Mouse (Mus musculus) heart, embryonic 11.5 days (tissue): ENCODE measurements around the gene Lin7a. TPM values are rescaled to one million over a fixed set of nuclear protein-coding genes. Genes with fewer than 3 reads are reported as not detected.

Experiments
- ATAC-seq: fragments of 200-750 bp; cut with Nextera tagmentation; replicated peaks from 2 replicates; pipeline ENCODE4 v1.8.0; 2017; ENCODE audit warnings: moderate library complexity; ENCODE audit not compliant: insufficient number of reproducible peaks, low FRiP score, low TSS enrichment
- H3K27ac ChIP-seq: fragments of 300-500 bp; sonication (generic); 2 replicates; pipeline ENCODE4 v1.5.1; 2014; ENCODE audit warnings: mild to moderate bottlenecking, low read depth, low read length
- H3K27me3 ChIP-seq: fragments of 300-500 bp; sonication (generic); 2 replicates; pipeline ENCODE4 v1.6.1; 2014; ENCODE audit warnings: mild to moderate bottlenecking, low read length, mixed read lengths; ENCODE audit not compliant: control insufficient read depth, insufficient read depth
- H3K36me3 ChIP-seq: fragments of 300-500 bp; sonication (generic); 2 replicates; pipeline ENCODE4 v1.6.1; 2014; ENCODE audit warnings: mild to moderate bottlenecking, low read length, moderate library complexity, mixed read lengths; ENCODE audit not compliant: control insufficient read depth, insufficient read depth
- H3K4me1 ChIP-seq: fragments of 300-500 bp; sonication (generic); 2 replicates; pipeline ENCODE4 v1.6.1; 2014; ENCODE audit warnings: low read length; ENCODE audit not compliant: control insufficient read depth, insufficient read depth
- H3K4me2 ChIP-seq: fragments of 300-500 bp; sonication (generic); 2 replicates; pipeline ENCODE4 v1.6.1; 2014; ENCODE audit warnings: mild to moderate bottlenecking, moderate library complexity
- H3K4me3 ChIP-seq: fragments of 300-500 bp; sonication (generic); 2 replicates; pipeline ENCODE4 v1.5.1; 2014; ENCODE audit warnings: low read depth, low read length
- H3K9ac ChIP-seq: fragments of 300-500 bp; sonication (generic); 2 replicates; pipeline ENCODE4 v1.6.1; 2014; ENCODE audit warnings: mild to moderate bottlenecking, low read depth, low read length, moderate library complexity
- H3K9me3 ChIP-seq: fragments of 300-500 bp; sonication (generic); replicated peaks from 2 replicates; pipeline ENCODE4 v1.6.1; 2016; ENCODE audit warnings: low read length; ENCODE audit not compliant: control insufficient read depth
- WGBS: fragments of 180-500 bp; shearing (Covaris S2); extraction: QIAGEN DNeasy Blood & Tissue Kit; methylation state at CpG from one replicate; pipeline ENCODE4 v1.1.7; 2014; ENCODE audit not compliant: insufficient replicate concordance; 5-methylcytosine and 5-hydroxymethylcytosine counted together
- polyA plus RNA-seq: library from polyadenylated mRNA; unstranded; fragments of >200 nt; fragmentation: Nextera tagmentation; extraction: Ambion mirVana; gene quantifications from 2 replicates; pipeline ENCODE4 v1.2.1, GENCODE M21; 2014

The Lin7a gene
- polyA plus RNA-seq, 1 experiment from 2014 or later = 2.6 TPM

GRCm38 (mm10) chr10:107347842-107348241, 76.4 kb downstream of the Lin7a start:
- Histone ChIP-seq H3K9ac (no peak overlapping the region), H3K4me3 (no peak overlapping the region), H3K4me2 (no peak overlapping the region), H3K4me1 (no peaks in the 10 kb centered on the region; the same call in 1 of the 2 replicates), H3K9me3 (no peaks in the 10 kb centered on the region), H3K36me3 (no peaks in the 10 kb centered on the region), H3K27me3 (no peaks in the 10 kb centered on the region), H3K27ac (no peak overlapping the region)
- no peak for ATAC-seq
- 75% methylated on average over 3 of the region's 3 CpGs for WGBS

DNA sequence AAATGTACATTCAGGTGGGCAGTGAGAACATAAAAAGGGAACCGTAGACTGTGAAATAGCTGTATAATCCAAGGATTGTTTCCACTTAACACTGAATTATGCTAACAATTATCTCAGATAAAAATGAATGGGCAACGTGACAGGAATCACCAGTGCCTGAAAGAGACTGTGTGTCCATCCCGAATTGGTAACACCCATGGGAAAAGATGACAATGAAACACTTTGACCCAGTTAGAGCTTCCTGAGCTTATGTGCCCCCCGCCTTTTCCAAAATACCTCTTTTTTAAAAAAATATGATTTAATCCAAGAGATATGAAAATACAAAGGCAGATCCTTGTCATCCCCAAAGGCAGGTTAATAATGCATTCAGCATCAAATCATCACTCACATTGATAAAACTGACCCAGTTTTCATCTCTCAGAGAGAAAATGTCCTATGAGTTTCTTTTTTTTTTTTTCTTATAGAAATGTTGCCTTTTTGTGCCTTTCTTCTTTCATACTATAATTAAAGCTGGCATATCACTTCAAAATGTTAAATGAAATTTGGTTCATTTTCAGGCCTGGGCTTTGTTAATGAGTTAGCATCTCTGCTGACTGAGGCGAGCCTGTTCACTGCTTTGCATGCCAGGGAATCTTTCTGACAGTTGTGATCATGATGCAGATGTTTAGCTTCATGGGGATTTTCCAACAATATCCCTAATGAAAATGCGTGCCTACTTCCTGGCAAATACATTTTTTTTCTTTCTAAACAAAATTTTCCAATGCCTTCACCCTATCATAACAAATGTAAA, 80.4 kb downstream of the Lin7a start:
- Histone ChIP-seq H3K4me2 (no peak overlapping the region), H3K4me3 (no peak overlapping the region), H3K9ac (no peak overlapping the region), H3K27me3 (no peaks in the 10 kb centered on the region), H3K36me3 (no peaks in the 10 kb centered on the region), H3K27ac (no peak overlapping the region), H3K9me3 (no peaks in the 10 kb centered on the region), H3K4me1 (no peaks in the 10 kb centered on the region)
- no peak for ATAC-seq
- WGBS = 73% methylated on average over 6 of the region's 6 CpGs

DNA sequence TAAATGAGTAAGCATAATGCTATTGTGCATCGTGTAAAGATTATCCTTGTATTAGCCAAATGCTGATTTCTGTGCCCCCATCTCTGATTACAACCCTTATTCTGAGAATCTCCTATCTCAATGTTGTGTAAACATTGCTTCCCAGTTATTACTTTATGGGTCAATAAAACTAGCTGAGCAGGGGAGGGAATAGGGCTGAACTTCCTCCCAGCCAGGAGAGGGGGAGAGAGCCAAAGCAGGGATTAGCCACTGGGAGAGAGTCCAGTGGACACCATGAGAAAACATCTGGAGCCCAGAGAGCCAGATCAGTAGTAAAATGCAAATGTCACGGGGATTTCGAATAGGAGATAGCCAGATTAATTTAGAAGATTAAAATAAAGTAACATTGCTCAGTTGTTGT, 82.0 kb downstream of the Lin7a start:
- H3K9ac ChIP-seq = no peak overlapping the region
- H3K36me3 ChIP-seq = no peaks in the 10 kb centered on the region
- ATAC-seq = no peak
- H3K27me3 ChIP-seq = no peaks in the 10 kb centered on the region
- H3K4me1 ChIP-seq = no peaks in the 10 kb centered on the region
- no peak overlapping the region for H3K4me3 ChIP-seq
- H3K9me3 ChIP-seq = no peaks in the 10 kb centered on the region
- no peak overlapping the region for H3K27ac ChIP-seq
- no peak overlapping the region for H3K4me2 ChIP-seq
- WGBS = 82% methylated on average over 3 of the region's 3 CpGs

GRCm38 (mm10) chr10:107358443-107359040, 87.1 kb downstream of the Lin7a start:
- H3K36me3 ChIP-seq = no peaks in the 10 kb centered on the region
- no peak overlapping the region for H3K4me2 ChIP-seq
- WGBS = 79% methylated on average over 6 of the region's 6 CpGs
- no peaks in the 10 kb centered on the region for H3K9me3 ChIP-seq
- no peak overlapping the region for H3K27ac ChIP-seq
- H3K4me3 ChIP-seq = no peak overlapping the region
- no peaks in the 10 kb centered on the region for H3K27me3 ChIP-seq
- H3K4me1 ChIP-seq = no peaks in the 10 kb centered on the region
- ATAC-seq = no peak
- H3K9ac ChIP-seq = no peak overlapping the region

DNA sequence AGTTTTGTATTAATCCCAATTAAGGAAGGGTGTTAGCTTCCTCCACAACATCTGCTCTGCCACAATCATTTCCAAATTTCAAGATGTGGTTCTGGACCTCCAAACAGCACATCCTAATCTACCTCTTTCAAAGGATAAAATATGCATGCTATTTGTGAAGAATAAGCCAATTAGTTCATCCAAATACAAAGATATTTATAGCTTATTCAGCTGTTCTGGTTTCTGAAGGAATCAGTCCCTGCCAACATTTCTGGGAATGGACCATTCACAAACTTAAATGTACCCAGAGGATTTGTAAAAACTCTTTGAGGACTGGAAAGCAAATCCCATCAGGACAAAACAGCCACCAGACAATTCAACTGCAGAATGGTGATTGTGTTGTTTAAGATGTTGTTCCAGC, 87.8 kb downstream of the Lin7a start:
- H3K9ac ChIP-seq = no peak overlapping the region
- H3K9me3 ChIP-seq = no peaks in the 10 kb centered on the region
- no peak for ATAC-seq
- H3K27ac ChIP-seq = no peak overlapping the region
- no peak overlapping the region for H3K4me2 ChIP-seq
- H3K27me3 ChIP-seq = no peaks in the 10 kb centered on the region
- no peaks in the 10 kb centered on the region for H3K4me1 ChIP-seq
- no peak overlapping the region for H3K4me3 ChIP-seq
- H3K36me3 ChIP-seq = no peaks in the 10 kb centered on the region

DNA sequence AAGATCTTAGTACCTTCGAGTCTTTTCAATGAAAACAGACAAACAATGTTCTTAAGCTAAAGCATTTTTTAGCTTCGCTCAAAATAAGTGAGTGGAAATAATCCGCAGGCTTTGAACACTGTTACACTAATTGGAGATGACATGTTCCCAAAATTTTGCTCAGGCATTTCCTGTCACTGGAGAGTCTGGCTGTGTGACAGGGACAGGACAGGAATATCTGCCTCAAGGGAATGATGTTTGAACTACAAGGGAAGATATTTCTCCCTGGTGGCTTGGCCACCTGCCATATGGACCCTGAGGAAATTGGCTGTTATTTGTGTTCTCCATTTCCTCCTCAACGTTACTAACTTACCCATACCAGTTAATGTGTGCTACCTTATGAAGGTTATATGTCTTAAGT, 90.1 kb downstream of the Lin7a start:
- H3K27me3 ChIP-seq = no peaks in the 10 kb centered on the region
- no peak overlapping the region for H3K9ac ChIP-seq
- no peak for ATAC-seq
- H3K36me3 ChIP-seq = no peaks in the 10 kb centered on the region
- WGBS = 67% methylated on average over 4 of the region's 4 CpGs
- H3K4me1 ChIP-seq = no peaks in the 10 kb centered on the region
- no peaks in the 10 kb centered on the region for H3K9me3 ChIP-seq
- H3K27ac ChIP-seq = no peak overlapping the region
- no peak overlapping the region for H3K4me2 ChIP-seq
- H3K4me3 ChIP-seq = no peak overlapping the region

GRCm38 (mm10) chr10:107362026-107362425, 90.5 kb downstream of the Lin7a start:
- WGBS = 85% methylated on average over 2 of the region's 2 CpGs
- no peak for ATAC-seq
- no peaks in the 10 kb centered on the region for H3K27me3 ChIP-seq
- H3K9me3 ChIP-seq = no peaks in the 10 kb centered on the region
- no peaks in the 10 kb centered on the region for H3K4me1 ChIP-seq
- no peaks in the 10 kb centered on the region for H3K36me3 ChIP-seq
- H3K4me2 ChIP-seq = no peak overlapping the region
- no peak overlapping the region for H3K27ac ChIP-seq
- no peak overlapping the region for H3K4me3 ChIP-seq
- H3K9ac ChIP-seq = no peak overlapping the region

GRCm38 (mm10) chr10:107363049-107363816, 91.7 kb downstream of the Lin7a start:
- ATAC-seq = no peak

More at GRCm38 (mm10) chr10:107363049-107363816, 91.7 kb downstream of the Lin7a start:
- Histone ChIP-seq H3K4me2 (no peak overlapping the region), H3K9me3 (no peaks in the 10 kb centered on the region), H3K27me3 (no peaks in the 10 kb centered on the region), H3K4me3 (no peak overlapping the region), H3K27ac (no peak overlapping the region), H3K9ac (no peak overlapping the region), H3K4me1 (no peaks in the 10 kb centered on the region), H3K36me3 (no peaks in the 10 kb centered on the region)
- 85% methylated on average over 16 of the region's 16 CpGs for WGBS
